Mouse (Mus musculus) c-Kit-positive CD71-negative TER-119-negative erythroid progenitor cells, embryonic 14.5 days (primary cell): Measurements from ENCODE around the gene Szt2.

ENCODE experiments used
- DNase-seq: peaks from one replicate; pipeline ENCODE4 v3.0.0-alpha.2; 2013; ENCODE audit warnings: low read depth

The Szt2 gene

DNA sequence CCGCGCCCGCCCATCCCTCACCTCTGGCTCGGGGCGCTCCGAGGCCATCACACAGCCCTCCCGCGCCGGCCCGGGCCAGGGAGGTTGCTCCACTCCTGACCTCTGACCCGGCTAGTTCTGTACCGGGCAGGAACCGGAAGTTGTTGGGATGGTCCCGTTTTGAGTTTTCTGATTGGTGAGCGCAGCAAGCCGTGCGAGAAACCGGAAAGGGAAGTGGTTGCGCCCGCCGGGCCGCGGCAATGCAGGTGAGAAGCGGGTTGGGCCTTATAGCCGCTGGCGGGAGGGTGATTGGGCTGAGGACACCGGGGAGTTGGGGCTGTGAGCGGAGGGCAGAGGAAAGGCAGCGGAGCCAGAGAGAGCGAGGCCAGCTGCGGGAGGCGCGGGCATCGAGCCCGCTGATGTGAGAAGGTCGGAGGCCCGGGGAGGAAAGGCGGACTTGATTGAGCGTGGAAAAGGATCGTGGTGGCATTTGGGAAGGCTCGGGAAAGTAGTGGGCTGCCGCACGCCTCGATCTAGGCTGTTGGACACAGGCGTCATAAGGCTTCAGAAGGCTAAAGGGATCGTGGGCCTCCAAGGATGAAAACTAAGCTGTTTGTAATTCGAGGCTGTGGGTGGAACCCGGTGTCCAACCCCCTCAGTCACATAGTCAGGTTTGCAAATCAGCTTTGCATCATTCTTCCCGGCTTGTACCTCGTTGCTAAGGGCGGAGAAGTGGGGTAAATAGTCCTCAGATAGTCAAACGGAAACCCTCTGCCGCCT is at the start of gene Szt2, which contains the start of gene Med8:
TSS of gene Szt2 (minus strand) at position 132 of the 759 bp plus-strand sequence.
TSS of gene Med8 (plus strand) at position 196 of the 759 bp plus-strand sequence.
- DNase-seq, result peak; percentile 93

DNA sequence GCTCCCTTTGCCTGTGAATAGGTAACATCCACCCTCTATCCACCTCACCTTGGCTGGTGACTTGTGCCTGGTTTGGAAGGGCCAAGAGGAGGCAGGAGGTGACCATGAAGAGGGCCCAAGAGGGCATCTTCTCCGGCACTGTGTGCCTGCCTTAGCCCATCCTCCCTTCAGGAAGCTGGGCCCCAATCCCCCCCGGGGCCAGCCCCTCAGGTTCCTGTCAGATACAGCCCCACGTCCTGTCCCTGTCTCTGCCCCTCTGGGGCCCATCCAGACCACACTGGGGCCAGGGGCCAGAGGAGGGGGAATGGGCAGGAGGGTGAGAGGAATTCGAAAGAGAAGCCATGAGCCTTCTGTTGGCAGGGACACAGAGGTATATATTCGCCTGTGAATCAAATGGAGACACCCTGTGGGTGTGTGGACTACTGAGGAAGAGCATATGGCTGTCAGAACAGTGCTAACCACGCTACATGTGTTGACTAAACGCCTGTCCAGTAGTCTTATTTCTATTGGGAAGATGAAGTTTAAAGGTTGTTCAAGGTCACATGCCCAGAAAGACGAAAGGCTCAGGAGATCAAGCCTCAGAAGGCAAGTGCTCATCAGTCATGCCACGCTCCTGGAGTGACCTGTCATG is 48.4 kb upstream of the Szt2 start, which contains the start of gene Mpl:
TSS of gene Mpl (minus strand) at position 169 of the 631 bp plus-strand sequence.
- DNase-seq, result no peak

DNA sequence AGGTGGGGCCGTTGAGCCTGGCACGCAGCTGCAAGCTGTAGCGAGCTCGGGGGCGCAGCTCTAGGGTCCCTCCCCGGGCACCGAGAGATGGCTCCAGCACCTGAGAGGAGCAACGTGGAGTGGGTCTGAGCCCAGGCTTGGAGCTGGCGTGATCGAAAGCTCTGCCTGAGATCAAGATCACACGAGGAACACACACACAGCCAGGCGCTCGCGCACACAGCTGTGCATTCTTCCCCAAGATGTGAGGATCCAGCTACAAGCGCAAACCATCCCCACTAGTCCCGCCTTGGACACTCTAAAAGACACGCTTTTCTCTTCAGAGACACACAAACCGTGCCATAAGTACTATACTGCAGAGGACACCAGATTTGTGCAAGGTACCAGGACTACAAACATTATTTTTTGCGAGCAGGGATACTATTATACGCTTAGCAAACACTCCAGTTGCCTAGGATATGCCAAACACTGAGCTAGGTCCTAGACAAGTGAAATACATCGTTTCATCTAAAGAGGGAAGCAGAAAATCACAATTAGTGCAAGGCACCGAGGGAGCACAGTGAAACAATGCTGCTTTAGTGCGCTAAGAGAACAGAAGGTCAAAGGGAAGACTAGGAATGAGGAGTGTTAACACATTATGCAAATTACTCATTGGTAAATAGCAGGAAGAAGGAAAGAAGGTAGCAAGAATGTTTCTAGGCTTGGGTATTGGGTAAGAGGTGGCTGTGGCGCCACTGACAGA is 37.5 kb upstream of the Szt2 start:
- no peak for DNase-seq

DNA sequence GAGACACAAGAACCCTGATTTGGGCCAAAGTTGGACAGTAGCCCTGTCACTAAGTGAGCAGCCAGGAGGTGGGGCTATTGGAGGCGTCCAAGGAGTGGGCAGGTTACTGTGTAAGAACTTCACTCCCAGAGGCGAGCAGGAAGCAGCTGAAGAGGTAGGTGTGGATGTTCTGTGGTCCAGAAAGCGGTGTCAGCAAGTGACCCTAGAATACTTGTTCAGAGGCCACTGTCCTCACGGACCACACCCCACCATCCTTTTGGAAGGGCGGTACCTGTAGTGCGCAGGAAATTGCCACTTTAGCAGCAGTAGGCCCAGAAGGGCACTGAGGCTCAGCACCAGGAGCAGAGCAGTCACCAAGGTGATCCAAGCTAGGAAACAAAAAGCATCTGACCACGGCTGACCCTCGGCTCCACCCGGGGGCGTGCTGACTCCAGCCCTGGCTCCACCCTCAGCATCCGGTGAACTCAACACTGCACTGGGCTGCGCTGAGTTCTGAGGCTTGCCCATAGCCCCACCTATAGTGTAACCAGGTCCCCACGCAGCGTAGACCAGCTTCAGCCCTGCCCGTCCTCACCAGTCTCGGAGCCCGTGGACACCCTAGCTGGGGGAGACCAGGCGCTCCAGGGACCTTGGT is 36.8 kb upstream of the Szt2 start:
- no peak for DNase-seq

DNA sequence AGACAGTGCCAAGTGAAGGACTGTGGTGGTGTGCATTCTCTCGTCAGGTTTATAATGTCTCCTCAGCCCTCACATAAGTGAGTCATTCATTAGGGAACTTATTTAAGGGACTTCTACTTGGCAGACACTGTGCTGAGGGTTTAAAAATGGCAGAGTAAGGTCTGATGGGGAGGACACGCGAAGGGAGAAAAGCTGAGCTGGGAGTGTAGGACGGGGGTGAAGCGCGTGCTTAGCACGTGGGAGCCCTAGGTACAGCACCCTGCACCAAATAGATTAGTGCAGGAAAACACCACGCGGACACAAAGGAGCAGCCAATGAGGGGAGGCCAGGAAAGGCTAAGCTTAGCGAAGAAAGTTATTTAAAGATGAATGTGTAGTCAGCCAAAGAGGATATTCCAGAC is 36.0 kb upstream of the Szt2 start:
- DNase-seq, result no peak

DNA sequence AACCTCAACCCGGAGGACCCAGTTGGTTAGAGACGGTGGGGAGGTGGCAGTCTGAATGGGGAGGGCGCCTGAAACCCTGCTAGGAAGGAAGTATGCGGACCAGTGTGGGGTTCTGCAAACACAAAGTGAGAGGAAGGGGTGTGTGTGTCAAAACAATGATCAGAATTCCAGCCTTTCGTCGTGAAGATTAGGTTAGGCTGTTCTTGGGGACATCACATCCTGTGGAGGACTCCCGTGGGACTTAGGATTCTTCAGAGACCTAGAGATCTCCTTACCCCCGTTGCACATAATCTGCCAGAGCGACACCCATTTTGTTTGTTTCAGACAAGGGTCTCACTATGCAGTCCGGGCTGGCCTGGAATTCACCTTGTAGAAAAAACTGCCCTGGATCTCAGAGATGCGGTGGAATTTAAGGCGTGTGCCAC is 28.8 kb upstream of the Szt2 start:
- no peak for DNase-seq

DNA sequence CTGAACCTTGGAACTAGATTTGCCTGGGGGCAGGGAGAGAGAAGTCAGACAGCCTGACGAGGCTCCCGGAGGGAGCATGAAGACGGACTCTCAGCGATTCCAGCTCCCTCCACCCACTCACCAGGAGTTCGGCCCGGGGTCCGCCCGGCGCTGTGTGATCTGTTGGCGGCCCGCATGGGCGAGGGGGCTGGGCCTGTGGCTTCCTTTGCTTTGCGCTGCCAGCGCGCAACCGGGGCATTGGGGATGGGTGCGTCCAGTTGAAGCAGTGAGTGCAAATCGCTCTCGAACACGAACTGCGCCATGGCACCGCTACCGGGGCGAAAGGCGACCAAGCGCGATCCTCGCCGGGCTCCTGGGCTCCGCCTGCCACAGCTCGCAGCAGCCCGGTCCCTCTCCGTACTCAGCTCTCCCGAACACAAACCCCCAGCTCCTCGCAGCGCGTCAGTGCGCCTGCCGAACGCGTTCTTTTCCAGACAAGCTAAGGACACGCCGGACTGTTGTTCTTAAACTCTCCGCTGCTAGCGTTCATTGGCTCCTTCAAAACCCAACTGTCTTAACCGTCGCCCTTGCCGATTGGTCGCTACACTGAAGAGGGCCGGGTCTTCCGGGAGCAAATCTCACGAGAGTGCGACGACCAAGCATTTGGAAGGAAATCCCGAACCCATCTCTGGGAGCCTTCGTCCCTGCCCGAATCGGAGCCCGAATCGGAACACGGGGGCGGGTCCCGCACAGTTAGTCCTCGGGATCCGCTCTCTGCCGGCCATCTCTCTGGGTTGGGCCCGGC is 27.9 kb upstream of the Szt2 start, which contains the start of gene Cdc20:
TSS of gene Cdc20 (minus strand) at position 533 of the 784 bp plus-strand sequence.
- DNase-seq, result peak; percentile 87

DNA sequence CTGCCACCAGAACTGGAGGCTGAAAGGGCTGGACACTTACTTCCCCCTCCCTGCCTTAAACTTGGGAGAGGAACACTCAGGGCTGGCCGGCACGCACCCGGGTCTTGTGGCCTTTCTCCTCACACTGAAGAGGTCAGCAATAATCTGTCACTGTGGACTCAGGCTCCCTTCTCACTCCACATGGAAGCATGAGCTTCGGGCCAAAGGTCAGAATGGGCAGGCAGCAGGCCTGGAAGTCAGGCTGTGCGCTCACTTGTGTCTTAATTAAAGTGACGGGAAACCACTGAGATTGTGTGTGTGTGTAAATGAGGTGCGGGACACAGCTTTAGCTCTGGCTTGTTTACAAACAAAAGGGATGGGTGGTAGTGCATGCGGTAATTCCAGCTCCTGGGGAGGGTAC is 23.3 kb upstream of the Szt2 start:
- no peak for DNase-seq

DNA sequence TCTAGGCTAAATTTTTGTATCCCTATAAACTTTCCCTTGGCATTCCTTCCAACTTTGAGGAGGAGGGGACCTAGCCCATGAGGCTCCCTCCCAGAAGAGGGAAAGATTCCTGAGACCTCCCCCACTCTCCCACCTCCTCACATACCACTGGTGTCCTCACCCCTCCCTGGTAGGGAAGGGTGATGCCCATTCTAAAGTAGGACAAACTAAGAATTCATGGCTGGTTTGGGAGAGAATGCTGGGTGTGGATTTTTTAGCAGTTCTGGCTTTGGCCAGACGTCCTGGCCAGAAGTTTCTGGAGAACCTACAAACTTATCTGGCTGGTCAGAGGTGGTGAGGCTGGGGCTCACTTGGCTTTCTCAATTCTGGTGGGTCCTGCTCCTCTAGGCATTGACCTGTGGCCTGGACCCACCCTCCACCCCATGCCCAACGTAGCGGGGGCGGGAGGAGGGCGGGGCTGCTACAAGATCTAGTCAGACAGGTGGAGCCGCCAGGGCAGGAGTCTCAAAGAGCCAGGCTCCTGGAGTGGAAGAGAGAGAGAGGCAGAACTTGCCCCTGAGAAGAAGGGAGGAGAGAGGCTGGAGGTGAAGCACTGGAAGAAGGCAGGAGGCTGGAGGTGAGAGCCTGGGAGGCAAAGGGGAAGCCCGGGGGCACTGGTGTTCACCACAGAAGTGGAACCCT is 20.3 kb upstream of the Szt2 start:
- no peak for DNase-seq

DNA sequence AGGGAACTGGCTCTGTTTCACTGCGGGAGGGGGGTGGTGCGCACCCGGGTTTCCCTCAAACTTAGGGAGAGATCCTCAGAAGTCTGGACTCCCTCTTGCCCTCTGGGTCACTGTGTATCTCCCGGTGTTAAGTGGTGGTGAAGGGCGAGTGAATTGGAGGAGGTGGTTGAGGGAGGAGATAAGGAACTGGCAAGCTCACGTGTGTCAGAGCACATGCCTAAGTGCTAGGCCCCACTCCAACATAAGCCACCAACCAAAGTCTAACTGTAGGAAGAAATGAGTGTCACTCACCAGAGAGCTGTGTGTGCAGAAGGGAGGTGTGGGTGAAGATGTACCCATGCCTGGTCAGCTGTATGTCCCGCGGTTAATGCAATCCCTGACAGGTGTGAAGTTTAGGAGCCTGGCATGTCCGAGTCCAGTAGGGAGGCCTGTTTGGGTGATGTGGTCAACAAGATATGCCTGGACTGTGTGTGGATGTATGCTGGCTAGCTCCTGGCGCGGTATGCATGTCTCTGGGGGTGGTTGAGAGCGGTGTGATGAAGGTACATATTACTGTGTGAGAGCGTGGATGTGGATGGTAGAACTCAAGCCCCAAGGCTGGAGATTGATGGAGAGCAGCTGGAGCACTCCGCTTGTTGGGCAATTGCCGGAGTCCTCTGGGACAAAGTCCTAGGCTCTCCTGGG is 19.6 kb upstream of the Szt2 start:
- no peak for DNase-seq

DNA sequence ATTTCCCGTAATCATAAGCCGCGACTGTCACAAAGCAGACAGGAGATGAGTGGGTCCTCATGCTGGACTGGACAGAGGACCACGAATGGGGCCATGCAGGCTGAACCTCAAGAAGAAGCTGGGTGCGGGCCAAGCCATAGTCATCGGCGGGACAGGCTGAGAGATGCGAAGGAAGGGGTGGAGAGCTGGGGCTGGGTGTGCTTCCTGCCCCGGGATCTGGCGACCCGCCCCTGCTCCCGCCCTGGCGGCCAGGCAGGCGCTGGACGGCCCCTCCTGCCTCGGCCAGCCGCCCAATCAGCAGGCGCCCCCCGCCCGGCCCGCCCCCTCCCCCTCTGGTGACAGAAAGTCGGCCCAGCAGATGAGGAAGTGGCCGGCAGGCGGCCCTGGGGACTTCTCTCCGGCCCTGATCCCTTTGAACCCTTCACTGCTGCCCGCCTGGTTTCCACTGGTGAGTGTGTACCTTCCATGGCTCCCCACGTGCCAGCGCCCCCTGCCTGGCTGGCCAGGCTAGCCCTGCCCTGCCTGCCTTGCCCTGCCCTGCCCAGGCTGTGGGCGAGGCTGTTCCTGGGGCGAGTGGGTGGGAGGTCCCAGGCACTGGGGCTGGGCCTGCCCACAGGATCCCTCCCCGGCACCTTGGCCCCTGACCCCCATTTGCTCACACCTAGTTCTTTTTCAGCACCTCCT is 18.8 kb upstream of the Szt2 start, which contains the start of gene Elovl1:
TSS of gene Elovl1 (plus strand) at position 326 of the 684 bp plus-strand sequence.
- peak; percentile 72 for DNase-seq

DNA sequence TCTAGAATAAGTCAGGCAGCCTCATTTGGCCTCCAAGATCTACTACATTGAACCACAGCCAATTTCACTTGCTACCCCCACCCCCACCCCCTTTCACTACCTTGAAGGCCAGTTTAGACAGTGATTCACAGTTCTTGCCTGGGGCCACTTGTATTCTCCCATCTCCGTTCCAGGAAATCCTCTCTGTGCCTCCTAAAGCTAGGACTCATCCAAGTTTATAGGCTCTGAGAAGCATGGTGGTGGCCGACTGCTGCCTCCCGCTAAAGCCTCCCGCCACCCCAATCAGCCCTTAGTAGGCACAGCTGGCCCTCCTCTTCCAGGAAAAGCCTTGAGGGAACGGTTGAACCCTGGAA is 18.3 kb upstream of the Szt2 start:
- DNase-seq, result no peak

DNA sequence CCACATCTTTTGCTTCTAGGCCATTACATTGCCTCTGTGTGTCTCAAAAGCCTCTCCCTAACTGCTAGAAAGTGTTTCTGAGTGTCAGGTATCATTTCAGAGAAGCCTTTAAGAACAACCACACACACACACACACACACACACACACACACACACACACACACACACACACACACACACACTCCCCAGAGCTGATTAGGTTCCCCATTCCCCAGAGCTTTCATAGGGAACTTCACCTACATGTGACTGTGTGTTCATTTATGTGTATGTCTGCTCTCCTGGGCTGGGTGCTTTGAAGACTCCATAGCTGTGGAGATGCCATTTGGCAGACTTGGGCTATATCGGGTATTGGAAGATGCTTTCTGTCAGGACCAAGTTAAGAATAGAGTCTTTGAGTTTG is 16.3 kb upstream of the Szt2 start:
- no peak for DNase-seq

DNA sequence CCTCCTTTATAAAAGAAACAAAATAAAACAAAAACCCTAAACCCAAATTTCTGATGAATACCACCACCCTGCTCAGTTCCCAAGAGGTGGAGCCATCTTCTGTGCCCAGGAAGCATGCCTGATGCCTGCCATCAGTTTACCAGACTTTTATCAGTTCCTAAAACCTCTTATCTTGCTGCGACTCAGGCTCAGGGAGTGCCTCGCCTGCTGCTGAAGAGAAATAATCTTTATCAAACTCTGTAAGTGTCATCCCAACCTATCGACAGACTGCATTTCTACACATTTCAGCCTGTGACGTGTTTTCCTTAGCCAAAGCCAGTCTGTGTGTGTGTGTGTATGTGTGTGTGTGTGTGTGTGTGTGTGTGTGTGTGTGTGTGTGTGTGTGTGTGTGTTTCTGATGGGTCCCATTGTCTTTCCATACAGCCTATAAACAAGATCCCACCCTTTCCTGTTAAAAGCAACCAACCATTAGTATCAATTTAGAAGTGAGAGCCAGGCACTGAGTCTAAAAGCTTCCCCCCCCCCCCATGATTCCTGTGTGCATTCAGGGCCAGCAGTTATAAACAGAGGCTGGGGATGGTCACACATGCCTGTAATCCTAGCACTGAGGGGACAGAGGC is 15.6 kb upstream of the Szt2 start:
- no peak for DNase-seq

DNA sequence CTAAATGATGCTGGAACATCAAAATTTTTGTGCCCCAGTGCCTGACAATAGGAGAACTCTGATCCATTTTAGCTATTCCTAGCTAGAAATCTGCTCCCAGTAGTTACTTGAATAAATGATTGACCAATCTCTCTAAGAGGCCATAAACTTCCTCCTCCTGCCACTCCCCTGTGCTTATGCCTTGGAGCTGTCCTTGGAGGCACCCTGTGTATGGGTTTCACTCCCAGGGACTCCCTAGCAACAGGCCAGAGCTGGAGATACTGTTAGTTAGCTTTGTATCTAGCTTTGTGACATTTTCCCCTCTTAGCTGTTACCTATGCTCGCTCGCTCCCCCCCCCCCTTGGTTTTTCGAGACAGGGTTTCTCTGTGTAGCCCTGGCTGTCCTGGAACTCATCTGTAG is 12.3 kb upstream of the Szt2 start:
- DNase-seq, result no peak

DNA sequence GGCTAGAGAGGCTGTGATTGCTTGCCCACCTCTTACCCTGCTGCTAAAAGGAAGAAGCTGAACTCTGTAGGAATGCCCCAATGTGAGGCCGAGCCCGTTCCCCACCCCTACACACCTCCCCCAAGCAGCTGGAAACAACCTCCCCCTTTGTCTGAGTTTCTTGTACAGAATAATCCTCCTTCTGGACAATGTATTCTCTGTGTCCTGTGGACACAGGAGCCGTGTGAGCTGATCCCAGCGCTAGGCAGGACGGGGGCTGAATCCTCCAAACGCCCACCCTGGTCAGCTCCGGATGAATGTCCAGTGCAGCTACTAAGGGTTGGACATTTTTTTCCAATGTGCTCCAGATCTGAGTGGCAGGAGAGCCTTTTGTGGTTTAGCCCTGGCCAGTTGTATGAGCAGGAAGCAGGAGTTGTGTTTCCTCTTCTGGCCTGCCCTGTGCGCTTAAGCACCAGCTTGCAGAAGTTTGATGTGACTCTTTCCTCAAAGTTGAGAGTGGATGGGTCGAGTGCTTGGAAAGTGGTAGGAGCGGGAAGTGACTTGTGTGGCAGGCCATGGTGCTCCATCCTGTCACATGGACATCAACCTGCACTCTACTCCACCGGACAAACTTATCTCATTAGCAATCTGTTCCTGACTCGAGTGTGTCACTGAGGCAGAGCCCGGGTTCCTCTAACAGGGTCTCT is 8.2 kb upstream of the Szt2 start:
- DNase-seq, result no peak

DNA sequence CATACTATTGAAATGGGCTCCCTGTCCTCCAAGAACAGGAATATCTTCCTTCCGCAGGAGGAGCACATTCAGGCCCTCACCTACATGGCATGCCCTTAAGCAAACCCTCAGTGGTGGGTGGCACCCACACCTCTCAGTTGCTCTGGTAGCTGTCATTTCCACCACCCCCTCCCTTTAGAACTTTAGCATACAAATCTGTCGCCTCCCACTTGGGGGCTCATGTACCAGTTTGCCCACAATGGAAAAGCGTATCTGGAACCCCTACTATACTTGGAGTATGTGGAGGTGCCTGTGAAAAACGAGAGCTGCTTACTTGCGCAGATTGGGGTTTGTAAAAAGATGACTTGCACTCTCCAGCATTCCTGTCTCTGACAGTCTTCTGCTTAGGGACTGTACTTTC is 7.3 kb upstream of the Szt2 start:
- no peak for DNase-seq

DNA sequence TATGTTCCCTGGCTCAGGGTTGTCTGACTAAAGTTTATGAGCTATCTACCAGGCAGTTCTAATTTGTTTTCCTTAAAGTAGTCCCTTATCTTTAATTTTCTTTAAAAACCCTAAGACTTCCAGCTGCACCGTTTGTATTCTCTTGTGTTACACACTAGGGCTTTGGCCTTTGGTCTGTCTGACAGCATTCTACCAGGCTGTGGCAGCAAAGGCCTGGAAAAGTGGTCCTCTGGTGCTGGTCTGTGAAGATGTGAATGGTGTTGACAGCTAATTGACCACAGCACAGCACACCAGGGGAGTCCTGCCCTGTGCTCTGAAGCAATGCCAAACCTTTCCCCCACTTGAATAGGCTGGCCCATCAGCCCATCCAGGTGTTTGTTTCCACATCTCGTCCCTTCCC is 6.7 kb upstream of the Szt2 start:
- no peak for DNase-seq

DNA sequence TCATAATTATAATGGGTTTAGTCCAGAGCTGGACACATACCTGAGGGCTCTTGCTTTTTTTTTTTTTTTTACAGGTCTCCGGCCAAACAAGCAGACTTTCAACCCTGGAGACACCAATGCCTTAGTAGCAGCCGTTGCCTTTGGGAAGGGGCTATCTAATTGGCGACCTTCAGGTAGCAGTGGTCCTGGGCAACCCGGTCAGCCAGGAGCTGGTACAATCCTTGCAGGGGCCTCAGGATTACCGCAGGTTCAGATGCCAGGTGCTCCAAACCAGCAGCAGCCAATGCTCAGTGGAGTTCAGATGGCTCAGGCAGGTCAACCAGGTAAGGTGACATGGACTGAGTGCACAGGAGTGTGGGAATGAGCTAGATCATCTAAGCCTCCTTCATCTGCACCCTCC is 4.5 kb upstream of the Szt2 start:
- no peak for DNase-seq
